Comparison of ENCODE assay signal across 20 mouse cellular contexts in genomic region chr5:131825421-131825820, GRCm38 (mm10).
DNase-seq lines count a peak whose midpoint lies in the region; ATAC-seq and TF ChIP-seq lines count a peak whose summit lies in the region.
"Had no signal": no experiment of that assay in that cellular context is flagged by ENCODE, and none has a peak within 500 bp of the region (broad histone marks: within the 10 kb centered on the region; RNA-seq: fewer than 3 reads in every experiment).

No protein-coding gene starts in this region.

- 22% methylated on average over 3 of the region's 3 CpGs for WGBS in neural tube, embryonic 13.5 days
- 23% methylated on average over 3 of the region's 3 CpGs for WGBS in neural tube, embryonic 15.5 days
- WGBS in forebrain, embryonic 13.5 days, result 3% methylated on average over 3 of the region's 3 CpGs
- WGBS in neural tube, embryonic 14.5 days, result 16% methylated on average over 3 of the region's 3 CpGs

- H3K27ac ChIP-seq in layer of hippocampus, adult 2 months, result peak overlapping the region; percentile 83
- H3K27ac ChIP-seq in neural tube, embryonic 13.5 days (replicated peaks), result peak overlapping the region; percentile 61
- no peak overlapping the region for H3K27ac ChIP-seq in neural tube, embryonic 15.5 days (replicated peaks)
- H3K27ac ChIP-seq in forebrain, embryonic 13.5 days, result peak overlapping the region; percentile 90
- H3K27ac ChIP-seq in neural tube, embryonic 14.5 days (ENCODE audit: low read depth, low read length), result peak overlapping the region; percentile 28; the same call in 1 of the 2 replicates
- H3K27ac ChIP-seq: embryonic facial prominence, embryonic 15.5 days; heart, adult 2 months; heart, embryonic 15.5 days; lung, embryonic 15.5 days had no signal

- no peak for ATAC-seq in neural tube, embryonic 13.5 days (ENCODE audit: low read depth)
- no peak for ATAC-seq in neural tube, embryonic 15.5 days (ENCODE audit: low FRiP score)
- no peak for ATAC-seq in forebrain, embryonic 13.5 days
- ATAC-seq in neural tube, embryonic 14.5 days (ENCODE audit: low read depth), result no peak

- no peak overlapping the region for H3K9ac ChIP-seq in neural tube, embryonic 13.5 days
- H3K9ac ChIP-seq in neural tube, embryonic 15.5 days (replicated peaks), result no peak overlapping the region
- no peak overlapping the region for H3K9ac ChIP-seq in forebrain, embryonic 13.5 days
- H3K9ac ChIP-seq in neural tube, embryonic 14.5 days (replicated peaks; ENCODE audit: low read depth, low read length), result no peak overlapping the region; the same call in 1 of the 2 replicates
- H3K9ac ChIP-seq: embryonic facial prominence, embryonic 15.5 days; heart, embryonic 15.5 days; lung, embryonic 15.5 days had no signal

- no peaks in the 10 kb centered on the region for H3K9me3 ChIP-seq in neural tube, embryonic 13.5 days
- no peaks in the 10 kb centered on the region for H3K9me3 ChIP-seq in neural tube, embryonic 15.5 days (replicated peaks)
- H3K9me3 ChIP-seq in forebrain, embryonic 13.5 days (replicated peaks), result no peaks in the 10 kb centered on the region
- H3K9me3 ChIP-seq in neural tube, embryonic 14.5 days (ENCODE audit: control insufficient read depth, low read length), result no peaks in the 10 kb centered on the region
- H3K9me3 ChIP-seq: embryonic facial prominence, embryonic 15.5 days; heart, embryonic 15.5 days; limb, embryonic 10.5 days; lung, embryonic 15.5 days had no signal

- H3K4me2 ChIP-seq in neural tube, embryonic 13.5 days, result no peak overlapping the region
- H3K4me2 ChIP-seq in neural tube, embryonic 15.5 days, result no peak overlapping the region
- H3K4me2 ChIP-seq in forebrain, embryonic 13.5 days, result peak overlapping the region; percentile 22
- H3K4me2 ChIP-seq in neural tube, embryonic 14.5 days (ENCODE audit: low read depth, low read length), result no peak overlapping the region
- H3K4me2 ChIP-seq: embryonic facial prominence, embryonic 15.5 days; heart, embryonic 15.5 days; liver, embryonic 11.5 days; lung, embryonic 15.5 days had no signal

- no peaks in the 10 kb centered on the region for H3K36me3 ChIP-seq in neural tube, embryonic 13.5 days
- H3K36me3 ChIP-seq in neural tube, embryonic 15.5 days, result no peaks in the 10 kb centered on the region
- H3K36me3 ChIP-seq in forebrain, embryonic 13.5 days (ENCODE audit: poor library complexity, severe bottlenecking), result no peaks in the 10 kb centered on the region
- no peaks in the 10 kb centered on the region for H3K36me3 ChIP-seq in neural tube, embryonic 14.5 days (ENCODE audit: control insufficient read depth, insufficient read depth, low read length)
- H3K36me3 ChIP-seq: embryonic facial prominence, embryonic 15.5 days; heart, embryonic 15.5 days; limb, embryonic 10.5 days; lung, embryonic 15.5 days had no signal

- H3K4me3 ChIP-seq in layer of hippocampus, adult 2 months, result no peak overlapping the region
- no peak overlapping the region for H3K4me3 ChIP-seq in neural tube, embryonic 13.5 days
- no peak overlapping the region for H3K4me3 ChIP-seq in neural tube, embryonic 15.5 days (replicated peaks)
- no peak overlapping the region for H3K4me3 ChIP-seq in forebrain, embryonic 13.5 days
- no peak overlapping the region for H3K4me3 ChIP-seq in neural tube, embryonic 14.5 days (ENCODE audit: low read depth, low read length)
- H3K4me3 ChIP-seq: embryonic facial prominence, embryonic 15.5 days; heart, adult 2 months; heart, embryonic 15.5 days; limb, embryonic 10.5 days; lung, embryonic 15.5 days; myocyte had no signal

- no peak for TF ChIP-seq CTCF in layer of hippocampus, adult 2 months (conservative IDR thresholded peaks at IDR 0.05)

- no peak for DNase-seq in layer of hippocampus, adult 2 months (ENCODE audit: low spot score in 2 of 2)
- DNase-seq in layer of hippocampus, postnatal 25 days (ENCODE audit: extremely low spot score in 1 of 2, low spot score in 1 of 2), result no peak
- DNase-seq in heart, postnatal 36 days, result no peak
- DNase-seq in spleen, postnatal 10 days (ENCODE audit: low spot score in 2 of 2), result no peak
- DNase-seq: embryo, embryonic 11 days; gastrocnemius, postnatal 10 days; heart, adult 2 months; kidney, adult 2 months; kidney, postnatal 25 days; thymus, postnatal 25 days had no signal

- intact Hi-C loops in heart, postnatal 36 days (cut with DNase I), result no loop called here

- H3K27me3 ChIP-seq in neural tube, embryonic 13.5 days, result peaks cover 23% of the 10 kb centered on the region; the same call in 1 of the 2 replicates
- H3K27me3 ChIP-seq in neural tube, embryonic 15.5 days (replicated peaks), result no peaks in the 10 kb centered on the region
- H3K27me3 ChIP-seq in forebrain, embryonic 13.5 days, result no peaks in the 10 kb centered on the region
- no peaks in the 10 kb centered on the region for H3K27me3 ChIP-seq in neural tube, embryonic 14.5 days (ENCODE audit: control insufficient read depth, insufficient read depth, low read length)
- H3K27me3 ChIP-seq: embryonic facial prominence, embryonic 15.5 days; heart, embryonic 15.5 days had no signal

- peaks cover 40% of the 10 kb centered on the region for H3K4me1 ChIP-seq in neural tube, embryonic 13.5 days (replicated peaks)
- peaks cover 19% of the 10 kb centered on the region for H3K4me1 ChIP-seq in neural tube, embryonic 15.5 days
- peaks cover 54% of the 10 kb centered on the region for H3K4me1 ChIP-seq in forebrain, embryonic 13.5 days
- H3K4me1 ChIP-seq in neural tube, embryonic 14.5 days (ENCODE audit: control insufficient read depth, insufficient read depth, low read length), result peaks cover 14% of the 10 kb centered on the region
